Mouse (Mus musculus) gastrocnemius, postnatal 36 days (tissue): ENCODE measurements around the gene Tfip11. TPM values are rescaled to one million over a fixed set of nuclear protein-coding genes. Genes with fewer than 3 reads are reported as not detected.

Source experiments
- total RNA-seq, 2 experiments: library from RNA; stranded (reverse); gene quantifications; 2 replicates each; pipeline ENCODE4 v1.2.3; 2021

Tfip11 gene
- total RNA-seq, 2 experiments from 2014 or later: 12.0 to 12.4 TPM

Other genes with a start within 250 kb of the Tfip11 start
- gene Cryba4, start 73.8 kb upstream of the Tfip11 start, total RNA-seq: under 1 TPM in 1 of 2 experiments, not detected in 1; 0.61 TPM
- gene Crybb1, start 70.5 kb upstream of the Tfip11 start, total RNA-seq: 1 to 10 TPM; 2.4 to 4.1 TPM
- 10 to 100 TPM; 14.4 to 17.0 TPM for gene Tpst2, start 49.7 kb upstream of the Tfip11 start, total RNA-seq
- gene Srrd, start 16.7 kb downstream of the Tfip11 start, total RNA-seq: 1 to 10 TPM; 2.8 to 3.4 TPM
- 1 to 10 TPM; 3.8 to 4.2 TPM for gene Hps4, start 16.7 kb downstream of the Tfip11 start, total RNA-seq
- gene Gm6583, start 29.7 kb downstream of the Tfip11 start, total RNA-seq: not detected
- gene Asphd2, start 68.5 kb downstream of the Tfip11 start, total RNA-seq: under 1 TPM; 0.36 to 0.74 TPM
- gene Gm6588, start 123.1 kb downstream of the Tfip11 start, total RNA-seq: not detected